Mouse (Mus musculus) adrenal gland, postnatal 36 days (tissue): Measurements from ENCODE around the gene Olfr697. TPM values are rescaled to one million over a fixed set of nuclear protein-coding genes. Genes with fewer than 3 reads are reported as not detected.
"Not testable (repeated sequence)": the region's sequence is repeated elsewhere in the genome, so short reads cannot be mapped to it uniquely, and the experiment has no call there.

ENCODE experiments used
- DNase-seq, 2 experiments: peaks; one replicate each; pipeline ENCODE4 v3.0.0; 2021; ENCODE audit warnings: mixed read lengths in 1 of 2
- long read RNA-seq, 2 experiments: library from polyadenylated mRNA; stranded (forward); transcript quantifications; one replicate each; pipeline ENCODE4 v2.0.0; 2021; ENCODE audit warnings: borderline sequencing depth in 2 of 2
- total RNA-seq, 2 experiments: library from RNA; stranded (reverse); gene quantifications; 2 replicates each; pipeline ENCODE4 v1.2.3; 2021

Gene Olfr697
- not detected for total RNA-seq
- long read RNA-seq, experiment 1, result 0 reads
- long read RNA-seq, experiment 2, result 0 reads

GRCm38 (mm10) chr7:106742343-106742742, at the start of gene Olfr697:
Gene Olfr697 (minus strand): TSS chr7:106742443.
- no peak for DNase-seq

- no peak for DNase-seq
Observed at GRCm38 (mm10) chr7:106788330-106788729, 46.1 kb upstream of the Olfr697 start.

- not testable (repeated sequence) for DNase-seq
Observed at GRCm38 (mm10) chr7:106761008-106761407, 18.8 kb upstream of the Olfr697 start.

GRCm38 (mm10) chr7:106758800-106759199, 16.6 kb upstream of the Olfr697 start:
- DNase-seq, result no peak

- DNase-seq, result no peak
Observed at GRCm38 (mm10) chr7:106755297-106755696, 13.1 kb upstream of the Olfr697 start, which contains the start of gene Olfr698. Gene Olfr698 (minus strand): TSS chr7:106755397.

GRCm38 (mm10) chr7:106745811-106746210, 3.6 kb upstream of the Olfr697 start:
- DNase-seq, result no peak

- no peak for DNase-seq
Observed at GRCm38 (mm10) chr7:106737028-106737427, 5.2 kb downstream of the Olfr697 start.

- DNase-seq, result no peak
Observed at GRCm38 (mm10) chr7:106733717-106734116, 8.5 kb downstream of the Olfr697 start.

- not testable (repeated sequence) for DNase-seq
Observed at GRCm38 (mm10) chr7:106725654-106726053, 16.6 kb downstream of the Olfr697 start.

GRCm38 (mm10) chr7:106716296-106716695, 25.9 kb downstream of the Olfr697 start, which contains the start of gene Olfr695:
Gene Olfr695 (minus strand): TSS chr7:106716396.
- DNase-seq, result no peak

- DNase-seq, result no peak
Observed at GRCm38 (mm10) chr7:106711463-106711862, 30.8 kb downstream of the Olfr697 start.

GRCm38 (mm10) chr7:106707705-106708104, 34.5 kb downstream of the Olfr697 start:
- not testable (repeated sequence) for DNase-seq

- no peak for DNase-seq
Observed at GRCm38 (mm10) chr7:106696891-106697290, 45.4 kb downstream of the Olfr697 start.

- DNase-seq, result no peak
Observed at GRCm38 (mm10) chr7:106692976-106693375, 49.3 kb downstream of the Olfr697 start.

GRCm38 (mm10) chr7:106691714-106692113, 50.5 kb downstream of the Olfr697 start, which contains the start of gene Olfr694:
Gene Olfr694 (minus strand): TSS chr7:106691814.
- DNase-seq, result no peak

Other genes starting within 250 kb of the Olfr697 start
- not detected for gene Olfr693, start 61.9 kb downstream of the Olfr697 start, total RNA-seq
- gene Olfr694, start 50.6 kb downstream of the Olfr697 start, total RNA-seq, result not detected
- not detected for gene Olfr695, start 26.0 kb downstream of the Olfr697 start, total RNA-seq
- not detected for gene Olfr698, start 13.0 kb upstream of the Olfr697 start, total RNA-seq
- not detected for gene Olfr699, start 50.8 kb upstream of the Olfr697 start, total RNA-seq
- gene Olfr700, start 66.4 kb upstream of the Olfr697 start, total RNA-seq, result not detected
- gene Olfr701, start 71.7 kb upstream of the Olfr697 start, total RNA-seq, result not detected
- gene Olfr702, start 91.5 kb upstream of the Olfr697 start, total RNA-seq, result not detected
- not detected for gene Olfr703, start 100.9 kb upstream of the Olfr697 start, total RNA-seq
- gene Olfr704, start 120.7 kb upstream of the Olfr697 start, total RNA-seq, result not detected
- not detected for gene Olfr705, start 134.4 kb upstream of the Olfr697 start, total RNA-seq
- not detected for gene Olfr706, start 145.7 kb upstream of the Olfr697 start, total RNA-seq
- gene Olfr707, start 158.8 kb upstream of the Olfr697 start, total RNA-seq, result not detected
- not detected for gene Olfr1532-ps1, start 165.6 kb upstream of the Olfr697 start, total RNA-seq
- gene Olfr709-ps1, start 189.8 kb upstream of the Olfr697 start, total RNA-seq, result under 1 TPM in 1 of 2 experiments, not detected in 1; 0.07 TPM
- gene Olfr710, start 205.9 kb upstream of the Olfr697 start, total RNA-seq, result not detected
- not detected for gene Olfr6, start 221.5 kb upstream of the Olfr697 start, total RNA-seq
- not detected for gene Olfr711, start 233.0 kb upstream of the Olfr697 start, total RNA-seq